Mouse (Mus musculus) E14TG2a.4 (cell line): ENCODE measurements at regions not wholly inside any gene's neighbourhood (a gene's known extent, or its start where the extent isn't known, plus 50 kb on each side); places are given as distances from the start of the nearest gene placed in this dataset.

Source experiments
- H3K27me3 ChIP-seq: 2 replicates; pipeline ENCODE4 v1.6.1; 2014; ENCODE audit warnings: low read length, control low read depth; ENCODE audit not compliant: insufficient read depth
- H3K36me3 ChIP-seq: 2 replicates; pipeline ENCODE4 v1.6.1; 2014; ENCODE audit warnings: low read length, control low read depth; ENCODE audit not compliant: insufficient read depth
- H3K4me1 ChIP-seq: replicated peaks from 2 replicates; pipeline ENCODE4 v1.6.1; 2014; ENCODE audit warnings: low read depth, low read length, control low read depth
- H3K4me3 ChIP-seq: replicated peaks from 2 replicates; pipeline ENCODE4 v1.5.1; 2014; ENCODE audit warnings: mild to moderate bottlenecking, low read length
- H3K9me3 ChIP-seq: 2 replicates; pipeline ENCODE4 v1.6.1; 2014; ENCODE audit warnings: low read length, control low read depth
- CTCF ChIP-seq: conservative IDR thresholded peaks from 2 replicates; pipeline ENCODE4 v1.5.1; 2014; ENCODE audit warnings: low read length
- NANOG ChIP-seq: IDR thresholded peaks from 2 replicates; pipeline ENCODE4 v1.6.1; 2014; ENCODE audit warnings: borderline replicate concordance, low read length, mixed read lengths
- POU5F1 ChIP-seq: IDR thresholded peaks from 2 replicates; pipeline ENCODE4 v1.6.1; 2014; ENCODE audit warnings: low read length, borderline replicate concordance

DNA sequence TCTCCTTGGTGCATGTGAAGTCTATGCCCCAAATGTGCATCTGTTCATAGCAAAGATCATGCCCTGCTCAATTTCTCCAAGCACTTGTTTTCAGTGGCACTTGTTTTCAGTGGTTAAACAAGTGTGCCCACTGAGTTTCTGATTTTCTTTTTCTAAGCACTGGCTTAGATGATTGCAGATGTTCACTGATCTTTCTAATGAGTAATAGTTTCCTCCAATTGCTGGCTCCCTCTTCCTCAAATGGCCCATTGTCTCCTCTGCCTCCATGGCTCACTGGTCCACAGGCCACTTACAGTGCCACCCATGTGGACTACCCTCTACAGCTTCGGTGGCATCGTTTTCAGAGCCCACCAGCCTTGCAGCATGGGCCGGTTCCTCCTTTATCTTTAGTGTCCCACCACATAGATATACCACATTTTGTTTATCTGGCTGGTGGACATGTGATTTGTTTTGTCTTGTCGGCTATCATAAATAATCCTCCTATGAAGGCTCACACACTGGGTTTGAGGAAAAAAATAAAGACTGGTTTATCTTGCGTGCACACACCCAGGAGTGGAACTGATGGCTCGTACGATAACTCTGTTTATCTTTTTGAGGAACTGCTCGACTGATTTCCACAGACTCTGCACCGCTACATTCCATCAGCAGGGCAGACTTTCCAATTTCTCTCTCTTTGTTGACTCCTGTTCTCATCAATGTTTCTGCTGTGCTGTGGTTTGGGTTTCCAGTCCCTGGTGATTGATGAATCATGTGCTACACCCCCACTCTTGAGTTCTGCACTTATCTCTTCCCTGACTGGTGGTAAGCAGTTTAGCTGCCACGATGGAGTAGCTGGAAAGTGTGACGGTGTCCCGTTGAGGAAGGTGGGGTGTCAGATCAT is 58.2 kb upstream of the Eps8l3 start:
- Histone ChIP-seq H3K9me3 (no peaks in the 10 kb centered on the region), H3K4me1 (peaks cover 19% of the 10 kb centered on the region), H3K27me3 (peaks cover 2% of the 10 kb centered on the region; the same call in 1 of the 2 replicates), H3K4me3 (no peak overlapping the region), H3K36me3 (no peaks in the 10 kb centered on the region)
- TF ChIP-seq POU5F1 (no peak), CTCF (no peak), NANOG (no peak)

DNA sequence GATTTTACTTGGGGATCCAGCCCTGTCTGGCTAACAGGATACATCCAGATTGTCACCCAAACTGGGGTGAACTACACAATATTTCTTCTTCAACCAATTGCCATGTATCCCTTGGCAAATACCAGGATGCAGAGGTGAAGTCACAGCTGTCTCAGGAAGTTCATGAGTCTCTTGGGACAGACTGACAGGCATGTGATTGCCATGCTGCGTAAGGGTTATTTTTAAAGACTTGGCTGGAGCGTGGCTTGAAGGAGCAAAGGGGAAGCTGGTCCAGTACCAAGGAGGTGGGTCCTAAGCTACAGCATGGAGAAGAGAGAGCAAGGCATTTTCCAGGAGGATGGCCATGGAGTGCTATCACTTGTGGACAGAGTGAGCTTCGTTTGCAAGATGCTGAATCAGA is 55.8 kb upstream of the Csf1 start:
- no peaks in the 10 kb centered on the region for H3K36me3 ChIP-seq
- no peak overlapping the region for H3K4me3 ChIP-seq
- no peaks in the 10 kb centered on the region for H3K9me3 ChIP-seq
- peaks cover 9% of the 10 kb centered on the region; the same call in 1 of the 2 replicates for H3K4me1 ChIP-seq
- peaks cover 2% of the 10 kb centered on the region; the same call in 1 of the 2 replicates for H3K27me3 ChIP-seq
- TF ChIP-seq CTCF = no peak
- no peak for TF ChIP-seq POU5F1
- no peak for TF ChIP-seq NANOG

DNA sequence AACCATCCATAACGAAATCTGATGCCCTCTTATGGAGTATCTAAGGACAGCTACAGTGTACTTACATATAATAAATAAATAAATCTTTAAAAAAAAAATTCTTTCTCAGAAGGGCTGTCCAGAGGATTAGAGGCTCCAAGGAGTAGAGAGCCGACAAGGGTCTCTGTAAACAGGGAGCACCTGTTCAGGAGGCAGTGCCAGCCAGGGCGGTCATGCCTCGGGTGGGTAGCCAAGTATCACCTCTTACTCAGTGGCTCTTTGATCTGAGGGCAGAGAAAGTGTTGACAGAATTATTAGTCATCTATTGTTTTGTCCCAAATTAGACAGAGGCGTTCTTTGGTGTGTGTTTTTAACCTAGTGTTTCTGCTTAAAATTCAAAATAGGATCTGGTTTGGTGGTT is 54.0 kb upstream of the Csf1 start:
- H3K4me1 ChIP-seq = peaks cover 9% of the 10 kb centered on the region; the same call in 1 of the 2 replicates
- H3K27me3 ChIP-seq = peaks cover 2% of the 10 kb centered on the region; the same call in 1 of the 2 replicates
- TF ChIP-seq CTCF (no peak), POU5F1 (no peak), NANOG (no peak)
- H3K36me3 ChIP-seq = no peaks in the 10 kb centered on the region
- no peak overlapping the region for H3K4me3 ChIP-seq
- H3K9me3 ChIP-seq = no peaks in the 10 kb centered on the region

DNA sequence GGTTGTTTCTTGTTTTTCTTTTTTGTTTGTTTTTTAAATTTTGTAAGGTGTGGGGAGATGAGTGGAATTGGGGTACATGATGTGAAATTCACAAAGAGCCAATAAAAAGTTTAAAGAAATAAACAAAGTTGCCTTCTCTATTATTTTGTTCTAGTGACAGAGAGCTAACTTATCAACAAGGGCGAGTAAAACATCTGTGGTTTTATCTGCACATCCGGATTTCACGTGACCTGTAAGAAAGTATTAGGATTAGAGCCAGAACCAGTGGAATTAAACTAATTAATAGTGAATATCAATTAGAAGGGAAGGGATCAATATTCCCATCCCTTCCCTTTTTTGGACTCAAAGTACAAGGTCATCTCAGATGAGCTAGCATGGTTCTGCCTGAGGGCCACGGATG is 52.6 kb upstream of the Csf1 start:
- H3K4me1 ChIP-seq = peaks cover 9% of the 10 kb centered on the region; the same call in 1 of the 2 replicates
- no peaks in the 10 kb centered on the region for H3K27me3 ChIP-seq
- H3K4me3 ChIP-seq = no peak overlapping the region
- TF ChIP-seq NANOG (no peak), POU5F1 (no peak), CTCF (no peak)
- no peaks in the 10 kb centered on the region for H3K36me3 ChIP-seq
- no peaks in the 10 kb centered on the region for H3K9me3 ChIP-seq

DNA sequence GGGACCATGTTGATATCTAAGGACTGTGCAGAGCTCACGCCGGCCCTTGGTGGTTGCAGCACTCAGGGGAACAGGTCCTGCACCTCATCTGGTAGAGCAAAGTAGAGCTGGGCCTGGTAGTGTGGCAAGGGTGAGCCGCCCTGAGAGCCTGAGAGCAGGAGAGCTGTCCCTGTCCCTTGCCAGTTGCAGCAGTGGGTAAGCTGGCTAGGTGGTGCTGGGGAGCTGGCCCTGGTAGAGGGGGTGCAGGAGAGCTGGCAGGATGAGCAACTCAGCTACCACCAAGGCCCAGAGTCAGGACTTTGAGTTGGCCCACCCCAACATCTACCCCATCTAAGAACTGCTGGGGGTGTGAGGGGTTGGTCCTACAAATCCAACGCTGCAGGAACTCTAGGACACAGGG is 52.1 kb upstream of the Csf1 start:
- H3K27me3 ChIP-seq = no peaks in the 10 kb centered on the region
- peak overlapping the region; percentile 62 for H3K4me3 ChIP-seq
- no peak for TF ChIP-seq CTCF
- no peak for TF ChIP-seq NANOG
- TF ChIP-seq POU5F1 = no peak
- H3K9me3 ChIP-seq = no peaks in the 10 kb centered on the region
- peaks cover 12% of the 10 kb centered on the region for H3K4me1 ChIP-seq
- H3K36me3 ChIP-seq = no peaks in the 10 kb centered on the region

DNA sequence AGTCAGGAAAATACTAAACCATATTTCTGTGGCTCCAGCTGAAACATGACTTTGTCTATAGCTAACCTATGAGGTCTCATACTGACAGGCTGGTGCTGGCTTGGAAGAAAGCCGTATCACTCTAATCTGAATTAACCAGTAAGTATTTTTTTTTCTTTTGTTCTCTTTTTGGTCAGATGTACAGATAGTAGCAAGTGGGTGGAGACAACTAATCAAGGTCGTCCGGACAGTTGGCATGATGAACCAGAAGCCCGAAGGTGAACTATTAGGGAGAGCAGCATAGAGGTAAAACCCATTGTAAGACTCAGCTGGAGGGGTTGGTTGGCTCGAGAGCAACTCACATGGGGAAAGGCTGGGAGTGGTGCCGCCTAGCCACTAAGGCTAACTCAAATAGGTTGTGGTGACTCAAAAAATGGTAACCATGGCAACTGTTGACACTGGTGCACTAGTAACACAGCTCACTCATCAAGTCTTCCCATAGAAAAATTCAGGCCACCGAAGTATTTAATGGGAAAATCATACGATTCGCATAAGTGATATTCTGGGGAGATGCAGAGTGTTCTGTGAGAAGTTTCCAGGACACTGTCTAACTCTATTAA is 50.3 kb upstream of the Csf1 start:
- no peak for TF ChIP-seq NANOG
- TF ChIP-seq CTCF = no peak
- TF ChIP-seq POU5F1 = no peak
- Histone ChIP-seq H3K36me3 (no peaks in the 10 kb centered on the region), H3K4me1 (peaks cover 12% of the 10 kb centered on the region), H3K9me3 (no peaks in the 10 kb centered on the region), H3K4me3 (no peak overlapping the region), H3K27me3 (no peaks in the 10 kb centered on the region)
